Mouse (Mus musculus) G1E (cell line): Measurements from ENCODE around the gene Tnfsf14. TPM values are rescaled to one million over a fixed set of nuclear protein-coding genes. Genes with fewer than 3 reads are reported as not detected.

Experiments used
- ATAC-seq: 2 replicates; pipeline ENCODE4 v1.8.0; 2016; ENCODE audit warnings: mild to moderate bottlenecking; ENCODE audit not compliant: insufficient number of reproducible peaks, poor library complexity, low FRiP score, severe bottlenecking; ENCODE audit errors: extremely low read depth
- DNase-seq: peaks from one replicate; pipeline ENCODE4 v3.0.0; 2012; ENCODE audit warnings: low spot score
- H3K27me3 ChIP-seq: 2 replicates; pipeline ENCODE4 v1.6.1; 2012; ENCODE audit warnings: mild to moderate bottlenecking, low read length, inconsistent platforms; ENCODE audit not compliant: insufficient read depth
- H3K36me3 ChIP-seq: replicated peaks from 2 replicates; pipeline ENCODE3; 2012; ENCODE audit warnings: mild to moderate bottlenecking, inconsistent platforms
- H3K4me1 ChIP-seq: 2 replicates; pipeline ENCODE4 v1.6.1; 2012; ENCODE audit warnings: low read depth, low read length, inconsistent platforms, mixed read lengths; ENCODE audit not compliant: insufficient read depth
- H3K4me3 ChIP-seq: 2 replicates; pipeline ENCODE4 v1.5.1; 2012; ENCODE audit warnings: low read depth, mild to moderate bottlenecking, inconsistent platforms, low read length, moderate library complexity, mixed read lengths
- H3K9me3 ChIP-seq: replicated peaks from 2 replicates; pipeline ENCODE4 v1.6.1; 2012; ENCODE audit warnings: inconsistent platforms
- CTCF ChIP-seq: IDR thresholded peaks from 2 replicates; pipeline ENCODE4 v1.5.1; 2012; ENCODE audit warnings: low read depth, low read length, inconsistent platforms, mixed read lengths
- GATA1 ChIP-seq: IDR thresholded peaks from 2 replicates; pipeline ENCODE4 v1.6.1; 2012; ENCODE audit warnings: borderline replicate concordance, low read length, inconsistent platforms, mixed read lengths
- GATA2 ChIP-seq: IDR thresholded peaks from 2 replicates; pipeline ENCODE4 v1.6.1; 2012; ENCODE audit warnings: low read depth, low read length, inconsistent platforms, borderline replicate concordance
- POLR2AphosphoS5 ChIP-seq: IDR thresholded peaks from 2 replicates; pipeline ENCODE4 v1.6.1; 2012; ENCODE audit warnings: low read depth, low read length, inconsistent platforms; ENCODE audit not compliant: insufficient replicate concordance
- TAL1 ChIP-seq: conservative IDR thresholded peaks from 2 replicates; pipeline ENCODE4 v1.6.1; 2012; ENCODE audit warnings: low read depth, low read length, inconsistent platforms, mixed read lengths
- polyA plus RNA-seq: library from polyadenylated mRNA; stranded (reverse); fragments of >175 nt; gene quantifications from 2 replicates; pipeline ENCODE4 v1.2.3, GENCODE M21; 2012
- total RNA-seq, 2 experiments: library from RNA; stranded (forward) in 1 of 2; stranded (reverse) in 1 of 2; fragments of 200-1000 nt in 1 of 2; fragments of >200 nt in 1 of 2; fragmentation: Nextera tagmentation in 1 of 2; gene quantifications; 2 replicates each; pipeline ENCODE4 v1.2.3; 2014 to 2017

The Tnfsf14 gene
- total and polyA plus RNA-seq, 3 experiments, result 0.05 to 0.55 TPM; not detected in 1

GRCm38 (mm10) chr17:57230728-57231125 is 36.8 kb upstream of the Tnfsf14 start:
- TF ChIP-seq POLR2AphosphoS5, result no peak
- no peak for TF ChIP-seq GATA2
- no peak for TF ChIP-seq CTCF
- no peak for TF ChIP-seq GATA1
- no peak for TF ChIP-seq TAL1
- Histone ChIP-seq H3K4me1 (peaks cover 3% of the 10 kb centered on the region), H3K4me3 (no peak overlapping the region), H3K36me3 (peaks cover 20% of the 10 kb centered on the region), H3K9me3 (no peaks in the 10 kb centered on the region), H3K27me3 (peaks cover 50% of the 10 kb centered on the region)
- ATAC-seq, result no peak
- DNase-seq, result no peak

- Histone ChIP-seq H3K4me1 (peaks cover 3% of the 10 kb centered on the region), H3K9me3 (no peaks in the 10 kb centered on the region), H3K36me3 (peaks cover 14% of the 10 kb centered on the region), H3K27me3 (peaks cover 54% of the 10 kb centered on the region), H3K4me3 (no peak overlapping the region)
- TF ChIP-seq CTCF (no peak), GATA1 (no peak), POLR2AphosphoS5 (no peak), GATA2 (no peak), TAL1 (no peak)
- DNase-seq (no peak), ATAC-seq (no peak)
Measured at GRCm38 (mm10) chr17:57229851-57230727, 36.1 kb upstream of the Tnfsf14 start.

GRCm38 (mm10) chr17:57228873-57229272 is 34.9 kb upstream of the Tnfsf14 start:
- ATAC-seq, result no peak

GRCm38 (mm10) chr17:57228014-57228413 is 34.0 kb upstream of the Tnfsf14 start, which contains the start of gene C3:
C3 (minus strand) TSS chr17:57228136.
- ATAC-seq, result no peak
- Histone ChIP-seq H3K36me3 (no peaks in the 10 kb centered on the region), H3K9me3 (no peaks in the 10 kb centered on the region), H3K4me3 (no peak within 1 kb of the TSS), H3K27me3 (peaks cover 73% of the 10 kb centered on the region), H3K4me1 (peaks cover 19% of the 10 kb centered on the region)
- no peak for DNase-seq
- no peak for TF ChIP-seq POLR2AphosphoS5
- no peak for TF ChIP-seq GATA2
- no peak for TF ChIP-seq TAL1
- TF ChIP-seq GATA1, result no peak
- TF ChIP-seq CTCF, result no peak

More at GRCm38 (mm10) chr17:57228873-57229272, 34.9 kb upstream of the Tnfsf14 start:
- H3K27me3 ChIP-seq, result peaks cover 65% of the 10 kb centered on the region
- peaks cover 11% of the 10 kb centered on the region for H3K4me1 ChIP-seq
- TF ChIP-seq CTCF (no peak), GATA2 (no peak), POLR2AphosphoS5 (no peak), GATA1 (no peak), TAL1 (no peak)
- no peak overlapping the region for H3K4me3 ChIP-seq
- DNase-seq, result no peak
- H3K9me3 ChIP-seq, result no peaks in the 10 kb centered on the region
- peaks cover 2% of the 10 kb centered on the region for H3K36me3 ChIP-seq

- H3K27me3 ChIP-seq, result peaks cover 76% of the 10 kb centered on the region
- no peak overlapping the region for H3K4me3 ChIP-seq
- ATAC-seq (no peak), DNase-seq (no peak)
- peaks cover 25% of the 10 kb centered on the region for H3K4me1 ChIP-seq
- H3K9me3 ChIP-seq, result no peaks in the 10 kb centered on the region
- no peaks in the 10 kb centered on the region for H3K36me3 ChIP-seq
- no peak for TF ChIP-seq POLR2AphosphoS5
- no peak for TF ChIP-seq GATA1
- TF ChIP-seq GATA2, result no peak
- TF ChIP-seq CTCF, result no peak
- TF ChIP-seq TAL1, result no peak
Measured at GRCm38 (mm10) chr17:57227468-57227867, 33.5 kb upstream of the Tnfsf14 start.

- H3K36me3 ChIP-seq, result no peaks in the 10 kb centered on the region
- TF ChIP-seq TAL1 (no peak), GATA2 (no peak), CTCF (no peak), GATA1 (no peak), POLR2AphosphoS5 (no peak)
- H3K9me3 ChIP-seq, result no peaks in the 10 kb centered on the region
- H3K4me1 ChIP-seq, result peaks cover 41% of the 10 kb centered on the region
- DNase-seq (no peak), ATAC-seq (no peak)
- H3K27me3 ChIP-seq, result peaks cover 71% of the 10 kb centered on the region
- no peak overlapping the region for H3K4me3 ChIP-seq
Measured at GRCm38 (mm10) chr17:57223313-57223712, 29.3 kb upstream of the Tnfsf14 start.
